Mouse (Mus musculus): ENCODE results near the gene Olfr322. TPM values are rescaled to one million over a fixed set of nuclear protein-coding genes. Genes with fewer than 3 reads are reported as not detected.
"Not testable (repeated sequence)": the region's sequence is repeated elsewhere in the genome, so short reads cannot be mapped to it uniquely, and the experiment has no call there.

Olfr322 gene
- polyA plus RNA-seq, 1 experiment from 2014 or later, result not detected

DNA sequence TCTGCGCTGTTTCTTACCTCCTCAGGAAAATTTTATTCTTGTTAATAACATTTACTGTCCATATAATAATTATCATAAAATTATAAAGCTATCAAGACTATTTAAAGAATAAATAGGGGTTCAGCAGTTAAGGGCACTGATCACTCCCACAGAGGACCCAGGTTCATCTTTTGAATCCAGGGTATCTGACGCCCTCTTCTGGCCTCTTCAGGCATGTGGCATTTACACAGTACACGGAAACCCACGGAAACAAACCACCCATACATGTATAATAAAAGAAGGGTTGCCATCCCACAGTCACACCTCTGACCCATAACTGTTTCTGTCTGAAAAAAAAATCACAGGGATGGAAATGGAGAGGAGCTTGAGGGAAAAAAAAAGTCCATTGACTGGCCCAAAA, 13.2 kb downstream of the Olfr322 start:
- H3K9ac ChIP-seq (replicated peaks; ENCODE audit: low read depth, low read length), result no peak overlapping the region
- H3K9me3 ChIP-seq (ENCODE audit: control insufficient read depth, low read depth, low read length), result no peaks in the 10 kb centered on the region
- no peaks in the 10 kb centered on the region for H3K4me1 ChIP-seq (ENCODE audit: control insufficient read depth, insufficient read depth, low read length)
- no peak for ATAC-seq (ENCODE audit: insufficient number of reproducible peaks, insufficient read depth, low FRiP score, low read depth)
- H3K36me3 ChIP-seq (ENCODE audit: control insufficient read depth, insufficient read depth, low read length), result no peaks in the 10 kb centered on the region
- H3K4me3 ChIP-seq (ENCODE audit: low read depth, low read length), result no peak overlapping the region
- H3K4me2 ChIP-seq (replicated peaks; ENCODE audit: low read depth, low read length), result no peak overlapping the region
- WGBS, result 62% methylated on average over 4 of the region's 4 CpGs
- H3K27ac ChIP-seq (ENCODE audit: low read length), result no peak overlapping the region
- H3K27me3 ChIP-seq (ENCODE audit: control insufficient read depth, insufficient read depth, low read length), result no peaks in the 10 kb centered on the region

DNA sequence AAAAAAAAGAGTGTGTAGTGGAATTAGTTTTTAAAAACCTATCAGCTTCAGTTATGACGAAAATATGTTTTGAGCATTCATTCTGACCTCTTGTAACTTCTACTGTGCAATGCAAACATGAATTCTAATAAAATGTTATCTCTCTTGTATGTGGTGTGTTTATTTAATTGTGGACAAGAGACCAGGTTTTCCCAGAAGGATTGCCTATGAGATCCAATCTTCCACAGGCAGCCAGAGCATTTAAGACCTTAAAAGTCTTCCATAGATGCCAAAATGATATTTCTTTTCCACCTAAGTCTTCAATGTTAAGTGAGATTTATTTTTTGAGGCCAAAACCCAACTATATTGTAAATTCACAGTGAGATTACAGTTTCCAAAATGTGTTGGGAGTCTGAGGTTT, 22.2 kb downstream of the Olfr322 start, which contains the start of gene Olfr320:
TSS of gene Olfr320 (plus strand) at position 301 of the 400 bp plus-strand sequence.
- WGBS, result 78% methylated on average over 1 of the region's 1 CpGs
- Histone ChIP-seq H3K27me3 (ENCODE audit: control insufficient read depth, insufficient read depth, low read length) (no peaks in the 10 kb centered on the region), H3K9me3 (ENCODE audit: control insufficient read depth, low read depth, low read length) (no peaks in the 10 kb centered on the region), H3K9ac (replicated peaks; ENCODE audit: low read depth, low read length) (no peak within 1 kb of the TSS), H3K4me2 (replicated peaks; ENCODE audit: low read depth, low read length) (no peak within 1 kb of the TSS), H3K4me1 (ENCODE audit: control insufficient read depth, insufficient read depth, low read length) (no peaks in the 10 kb centered on the region), H3K27ac (ENCODE audit: low read length) (no peak within 1 kb of the TSS), H3K36me3 (ENCODE audit: control insufficient read depth, insufficient read depth, low read length) (no peaks in the 10 kb centered on the region), H3K4me3 (ENCODE audit: low read depth, low read length) (no peak within 1 kb of the TSS)
- ATAC-seq (ENCODE audit: insufficient number of reproducible peaks, insufficient read depth, low FRiP score, low read depth), result no peak

DNA sequence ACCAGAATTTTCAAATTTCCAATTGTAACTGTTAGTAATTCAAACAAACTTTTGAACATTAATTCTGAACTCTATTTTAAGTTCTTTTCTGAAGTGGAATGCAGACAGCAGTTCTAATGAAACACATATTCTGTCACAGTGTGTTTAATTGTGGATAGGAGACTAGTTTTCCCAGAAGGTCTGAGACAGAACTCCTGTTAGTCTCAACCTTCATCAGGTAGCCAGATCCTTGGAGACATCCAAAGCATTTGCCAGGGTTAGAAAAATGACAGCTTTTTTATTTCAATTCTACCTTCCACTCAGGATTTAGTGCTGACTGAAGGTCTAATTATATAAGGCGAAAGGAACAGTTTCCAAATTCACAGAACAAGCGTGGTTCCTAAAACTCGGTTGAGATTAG, 40.3 kb downstream of the Olfr322 start, which contains the start of gene Olfr319:
TSS of gene Olfr319 (plus strand) at position 301 of the 400 bp plus-strand sequence.
- Histone ChIP-seq H3K9ac (replicated peaks; ENCODE audit: low read depth, low read length) (no peak within 1 kb of the TSS), H3K27ac (ENCODE audit: low read length) (no peak within 1 kb of the TSS), H3K9me3 (ENCODE audit: control insufficient read depth, low read depth, low read length) (0 out of 2 replicates have a peak, but pooled peaks cover 5% of the 10 kb centered on the region), H3K36me3 (ENCODE audit: control insufficient read depth, insufficient read depth, low read length) (no peaks in the 10 kb centered on the region), H3K4me2 (replicated peaks; ENCODE audit: low read depth, low read length) (no peak within 1 kb of the TSS), H3K27me3 (ENCODE audit: control insufficient read depth, insufficient read depth, low read length) (no peaks in the 10 kb centered on the region), H3K4me1 (ENCODE audit: control insufficient read depth, insufficient read depth, low read length) (no peaks in the 10 kb centered on the region), H3K4me3 (ENCODE audit: low read depth, low read length) (no peak within 1 kb of the TSS)
- ATAC-seq (ENCODE audit: insufficient number of reproducible peaks, insufficient read depth, low FRiP score, low read depth), result no peak
- 86% methylated on average over 3 of the region's 3 CpGs for whole genome bisulfite sequencing

DNA sequence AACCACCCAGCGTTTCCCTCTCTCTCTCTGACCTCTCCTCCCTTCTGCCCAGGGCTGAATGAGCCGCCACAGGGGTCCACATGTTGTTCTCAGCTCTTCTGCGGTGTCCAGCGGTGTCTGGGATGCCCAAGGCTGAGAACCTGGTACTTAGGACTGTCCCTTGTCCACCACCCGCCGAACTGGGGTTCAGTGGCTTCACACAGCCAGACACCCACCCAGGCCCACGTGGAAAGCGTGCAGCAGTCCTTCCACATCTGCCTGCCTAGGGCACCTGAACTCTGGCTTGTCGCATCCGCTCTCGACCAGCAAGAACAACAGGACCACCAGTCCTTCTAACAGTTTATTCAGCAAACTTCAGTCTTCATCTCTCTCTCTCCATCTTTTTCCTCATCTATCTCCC, 50.5 kb downstream of the Olfr322 start:
- no peak for ATAC-seq (ENCODE audit: insufficient number of reproducible peaks, insufficient read depth, low FRiP score, low read depth)
- H3K4me3 ChIP-seq (ENCODE audit: low read depth, low read length), result no peak overlapping the region
- 78% methylated on average over 11 of the region's 11 CpGs for WGBS
- no peaks in the 10 kb centered on the region for H3K27me3 ChIP-seq (ENCODE audit: control insufficient read depth, insufficient read depth, low read length)
- H3K9me3 ChIP-seq (ENCODE audit: control insufficient read depth, low read depth, low read length), result no peaks in the 10 kb centered on the region
- H3K36me3 ChIP-seq (ENCODE audit: control insufficient read depth, insufficient read depth, low read length), result no peaks in the 10 kb centered on the region
- no peak overlapping the region for H3K9ac ChIP-seq (replicated peaks; ENCODE audit: low read depth, low read length)
- no peak overlapping the region for H3K4me2 ChIP-seq (replicated peaks; ENCODE audit: low read depth, low read length)
- no peaks in the 10 kb centered on the region for H3K4me1 ChIP-seq (ENCODE audit: control insufficient read depth, insufficient read depth, low read length)
- H3K27ac ChIP-seq (ENCODE audit: low read length), result no peak overlapping the region

DNA sequence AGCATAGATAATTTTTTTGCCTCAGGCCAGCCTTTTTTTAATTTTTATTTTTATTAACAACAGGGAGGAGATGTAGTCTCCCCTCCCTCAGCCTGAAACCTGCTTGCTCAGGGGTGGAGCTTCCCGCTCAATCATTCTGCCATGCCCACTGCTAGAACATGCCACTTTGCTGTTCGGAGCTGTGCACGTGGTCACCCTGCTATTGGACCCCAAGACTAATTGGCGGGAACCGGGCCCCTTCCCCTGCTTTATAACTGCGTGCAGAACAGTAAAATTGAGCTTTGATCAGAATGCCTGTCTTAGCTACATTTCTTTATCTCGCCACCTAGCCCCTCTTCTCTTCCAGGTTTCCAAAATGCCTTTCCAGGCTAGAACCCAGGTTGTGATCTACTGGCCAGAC, 59.1 kb downstream of the Olfr322 start:
- H3K4me3 ChIP-seq (ENCODE audit: low read depth, low read length), result not testable (repeated sequence)

More for the DNA sequence above, 59.1 kb downstream of the Olfr322 start:
- not testable (repeated sequence) for H3K27ac ChIP-seq (ENCODE audit: low read length); ATAC-seq (ENCODE audit: insufficient number of reproducible peaks, insufficient read depth, low FRiP score, low read depth); H3K4me2 ChIP-seq (replicated peaks; ENCODE audit: low read depth, low read length); H3K9me3 ChIP-seq (ENCODE audit: control insufficient read depth, low read depth, low read length); H3K27me3 ChIP-seq (ENCODE audit: control insufficient read depth, insufficient read depth, low read length); H3K36me3 ChIP-seq (ENCODE audit: control insufficient read depth, insufficient read depth, low read length); H3K9ac ChIP-seq (replicated peaks; ENCODE audit: low read depth, low read length); H3K4me1 ChIP-seq (ENCODE audit: control insufficient read depth, insufficient read depth, low read length)
- 89% methylated on average over 7 of the region's 7 CpGs for whole genome bisulfite sequencing

Other genes with a start within 250 kb of the Olfr322 start
- not detected in 2 replicates for gene 1810065E05Rik, start 237.7 kb upstream of the Olfr322 start, polyA plus RNA-seq (2014; fragmentation: Nextera tagmentation; extraction: Ambion mirVana)
- not detected in 2 replicates for gene Gm12253, start 226.2 kb upstream of the Olfr322 start, polyA plus RNA-seq (2014; fragmentation: Nextera tagmentation; extraction: Ambion mirVana)
- not detected in 2 replicates for gene Lypd9, start 205.9 kb upstream of the Olfr322 start, polyA plus RNA-seq (2014; fragmentation: Nextera tagmentation; extraction: Ambion mirVana)
- not detected in 2 replicates for gene Olfr30, start 196.5 kb upstream of the Olfr322 start, polyA plus RNA-seq (2014; fragmentation: Nextera tagmentation; extraction: Ambion mirVana)
- gene Olfr332, start 166.2 kb upstream of the Olfr322 start, polyA plus RNA-seq (2014; fragmentation: Nextera tagmentation; extraction: Ambion mirVana), result not detected in 2 replicates
- gene Olfr331, start 156.2 kb upstream of the Olfr322 start, polyA plus RNA-seq (2014; fragmentation: Nextera tagmentation; extraction: Ambion mirVana), result not detected in 2 replicates
- gene Olfr330, start 123.9 kb upstream of the Olfr322 start, polyA plus RNA-seq (2014; fragmentation: Nextera tagmentation; extraction: Ambion mirVana), result not detected in 2 replicates
- not detected in 2 replicates for gene Olfr329-ps, start 112.4 kb upstream of the Olfr322 start, polyA plus RNA-seq (2014; fragmentation: Nextera tagmentation; extraction: Ambion mirVana)
- 0.12 TPM in 1 of 2 replicates, not detected in the other for gene Olfr328, start 103.1 kb upstream of the Olfr322 start, polyA plus RNA-seq (2014; fragmentation: Nextera tagmentation; extraction: Ambion mirVana)
- gene Olfr224, start 88.2 kb upstream of the Olfr322 start, polyA plus RNA-seq (2014; fragmentation: Nextera tagmentation; extraction: Ambion mirVana), result not detected in 2 replicates
- not detected in 2 replicates for gene Olfr325, start 81.1 kb upstream of the Olfr322 start, polyA plus RNA-seq (2014; fragmentation: Nextera tagmentation; extraction: Ambion mirVana)
- not detected in 2 replicates for gene Olfr324, start 63.7 kb upstream of the Olfr322 start, polyA plus RNA-seq (2014; fragmentation: Nextera tagmentation; extraction: Ambion mirVana)
- gene 2210407C18Rik, start 42.7 kb upstream of the Olfr322 start, polyA plus RNA-seq (2014; fragmentation: Nextera tagmentation; extraction: Ambion mirVana), result 0.58 and 0.90 TPM in 2 replicates
- not detected in 2 replicates for gene Olfr323, start 28.3 kb upstream of the Olfr322 start, polyA plus RNA-seq (2014; fragmentation: Nextera tagmentation; extraction: Ambion mirVana)
- 0.14 TPM in 1 of 2 replicates, not detected in the other for gene Trim58, start 18.3 kb upstream of the Olfr322 start, polyA plus RNA-seq (2014; fragmentation: Nextera tagmentation; extraction: Ambion mirVana)
- not detected in 2 replicates for gene Olfr320, start 22.3 kb downstream of the Olfr322 start, polyA plus RNA-seq (2014; fragmentation: Nextera tagmentation; extraction: Ambion mirVana)
- not detected in 2 replicates for gene Olfr319, start 40.4 kb downstream of the Olfr322 start, polyA plus RNA-seq (2014; fragmentation: Nextera tagmentation; extraction: Ambion mirVana)
- not detected in 2 replicates for gene Olfr318, start 65.2 kb downstream of the Olfr322 start, polyA plus RNA-seq (2014; fragmentation: Nextera tagmentation; extraction: Ambion mirVana)
- gene Olfr317, start 80.4 kb downstream of the Olfr322 start, polyA plus RNA-seq (2014; fragmentation: Nextera tagmentation; extraction: Ambion mirVana), result not detected in 2 replicates
- not detected in 2 replicates for gene Olfr316, start 94.0 kb downstream of the Olfr322 start, polyA plus RNA-seq (2014; fragmentation: Nextera tagmentation; extraction: Ambion mirVana)
- gene Olfr315, start 114.4 kb downstream of the Olfr322 start, polyA plus RNA-seq (2014; fragmentation: Nextera tagmentation; extraction: Ambion mirVana), result not detected in 2 replicates
- not detected in 2 replicates for gene Olfr314, start 124.2 kb downstream of the Olfr322 start, polyA plus RNA-seq (2014; fragmentation: Nextera tagmentation; extraction: Ambion mirVana)
- gene Fam183b, start 143.2 kb downstream of the Olfr322 start, polyA plus RNA-seq (2014; fragmentation: Nextera tagmentation; extraction: Ambion mirVana), result 5.0 and 8.7 TPM in 2 replicates
- gene Olfr313, start 156.2 kb downstream of the Olfr322 start, polyA plus RNA-seq (2014; fragmentation: Nextera tagmentation; extraction: Ambion mirVana), result not detected in 2 replicates
- not detected in 2 replicates for gene Olfr312, start 170.5 kb downstream of the Olfr322 start, polyA plus RNA-seq (2014; fragmentation: Nextera tagmentation; extraction: Ambion mirVana)
- not detected in 2 replicates for gene Olfr311, start 180.5 kb downstream of the Olfr322 start, polyA plus RNA-seq (2014; fragmentation: Nextera tagmentation; extraction: Ambion mirVana)
- gene Gm12258, start 188.4 kb downstream of the Olfr322 start, polyA plus RNA-seq (2014; fragmentation: Nextera tagmentation; extraction: Ambion mirVana), result 11.4 and 12.4 TPM in 2 replicates
- 7.1 and 9.4 TPM in 2 replicates for gene 2810021J22Rik, start 208.4 kb downstream of the Olfr322 start, polyA plus RNA-seq (2014; fragmentation: Nextera tagmentation; extraction: Ambion mirVana)
- gene Zfp39, start 245.4 kb downstream of the Olfr322 start, polyA plus RNA-seq (2014; fragmentation: Nextera tagmentation; extraction: Ambion mirVana), result 7.5 and 8.2 TPM in 2 replicates